ENCODE assay signal across 9 mouse cellular contexts in genomic region chr19:45013581-45014225, GRCm38 (mm10). TPM values are rescaled to one million over a fixed set of nuclear protein-coding genes. Genes with fewer than 3 reads are reported as not detected.
DNase-seq lines count a peak whose midpoint lies in the region; ATAC-seq and TF ChIP-seq lines count a peak whose summit lies in the region.
"Had no signal": no experiment of that assay in that cellular context is flagged by ENCODE, and none has a peak within 500 bp of the region (broad histone marks: within the 10 kb centered on the region; RNA-seq: fewer than 3 reads in every experiment).

No protein-coding gene starts in this region.

- H3K36me3 ChIP-seq in kidney, embryonic 14.5 days (ENCODE audit: control insufficient read depth, insufficient read depth, low read length), result peaks cover 39% of the 10 kb centered on the region
- peaks cover 44% of the 10 kb centered on the region for H3K36me3 ChIP-seq in G1E (replicated peaks)
- peaks cover 6% of the 10 kb centered on the region for H3K36me3 ChIP-seq in embryonic facial prominence, embryonic 11.5 days (replicated peaks; ENCODE audit: control insufficient read depth, insufficient read depth, low read depth, low read length)
- peaks cover 37% of the 10 kb centered on the region for H3K36me3 ChIP-seq in liver, embryonic 12.5 days

- ATAC-seq in kidney, embryonic 14.5 days (ENCODE audit: low FRiP score, low TSS enrichment), result no peak
- no peak for ATAC-seq in G1E (ENCODE audit: extremely low read depth, insufficient number of reproducible peaks, low FRiP score, poor library complexity, severe bottlenecking)
- ATAC-seq in embryonic facial prominence, embryonic 11.5 days (replicated peaks; ENCODE audit: insufficient number of reproducible peaks, low FRiP score, low TSS enrichment, low read depth), result no peak; the same call in 1 of the 2 replicates
- no peak for ATAC-seq in liver, embryonic 12.5 days

- peak overlapping the region; percentile 100; the same call in 1 of the 2 replicates for H3K27ac ChIP-seq in kidney, embryonic 14.5 days (ENCODE audit: low read depth, low read length)
- peak overlapping the region; percentile 97 for H3K27ac ChIP-seq in embryonic facial prominence, embryonic 11.5 days (replicated peaks; ENCODE audit: low read depth, low read length)
- H3K27ac ChIP-seq in liver, embryonic 12.5 days, result peak overlapping the region; percentile 79
- H3K27ac ChIP-seq: hindbrain, embryonic 14.5 days had no signal

- TF ChIP-seq CTCF in G1E (IDR thresholded peaks at IDR 0.05; ENCODE audit: low read depth, low read length), result no peak

- intact Hi-C loops in gastrocnemius, postnatal 14 days (cut with DNase I; ENCODE audit: low total_unique reads), result loop anchor here (2.0 kb wide), 1 partner anchor 17 kb away; no protein-coding TSS in a partner anchor

- H3K4me3 ChIP-seq in kidney, embryonic 14.5 days (ENCODE audit: low read length), result no peak overlapping the region
- peak overlapping the region; percentile 76; the same call in 1 of the 2 replicates for H3K4me3 ChIP-seq in G1E (ENCODE audit: low read depth, low read length)
- peak overlapping the region; percentile 3; the same call in 1 of the 2 replicates for H3K4me3 ChIP-seq in embryonic facial prominence, embryonic 11.5 days (ENCODE audit: low read depth, low read length)
- no peak overlapping the region for H3K4me3 ChIP-seq in liver, embryonic 12.5 days

- no peaks in the 10 kb centered on the region for H3K9me3 ChIP-seq in kidney, embryonic 14.5 days (ENCODE audit: control insufficient read depth, low read length)
- H3K9me3 ChIP-seq in G1E (replicated peaks), result no peaks in the 10 kb centered on the region
- no peaks in the 10 kb centered on the region for H3K9me3 ChIP-seq in embryonic facial prominence, embryonic 11.5 days (replicated peaks; ENCODE audit: control insufficient read depth, low read length)
- H3K9me3 ChIP-seq in liver, embryonic 12.5 days (replicated peaks), result no peaks in the 10 kb centered on the region

- DNase-seq in kidney, postnatal 36 days, result no peak
- no peak for DNase-seq in G1E (ENCODE audit: low spot score)
- peak; percentile 84 for DNase-seq in embryonic facial prominence, embryonic 11.5 days (ENCODE audit: low spot score)
- no peak for DNase-seq in gastrocnemius, postnatal 14 days
- no peak for DNase-seq in spleen, postnatal 36 days (ENCODE audit: low spot score in 2 of 2)
- DNase-seq: right cerebral cortex, postnatal 25 days had no signal

- 43% methylated on average over 6 of the region's 6 CpGs for WGBS in kidney, embryonic 14.5 days
- WGBS in embryonic facial prominence, embryonic 11.5 days, result 50% methylated on average over 6 of the region's 6 CpGs
- 41% methylated on average over 6 of the region's 6 CpGs for WGBS in liver, embryonic 12.5 days (ENCODE audit: insufficient replicate concordance)

- H3K4me2 ChIP-seq in kidney, embryonic 14.5 days (replicated peaks; ENCODE audit: low read depth, low read length), result no peak overlapping the region
- H3K4me2 ChIP-seq in embryonic facial prominence, embryonic 11.5 days (ENCODE audit: low read depth, low read length), result 0 out of 2 replicates have a peak overlapping the region, but pooled peaks have one; percentile 13
- H3K4me2 ChIP-seq in liver, embryonic 12.5 days, result peak overlapping the region; percentile 93; the same call in 1 of the 2 replicates
- H3K4me2 ChIP-seq: hindbrain, embryonic 14.5 days had no signal

- H3K9ac ChIP-seq in kidney, embryonic 14.5 days (ENCODE audit: low read depth, low read length), result no peak overlapping the region
- H3K9ac ChIP-seq in embryonic facial prominence, embryonic 11.5 days (replicated peaks; ENCODE audit: low read length), result no peak overlapping the region; the same call in 1 of the 2 replicates
- H3K9ac ChIP-seq in liver, embryonic 12.5 days, result no peak overlapping the region
- H3K9ac ChIP-seq: hindbrain, embryonic 14.5 days had no signal

- H3K27me3 ChIP-seq in kidney, embryonic 14.5 days (ENCODE audit: control insufficient read depth, insufficient read depth, low read length), result no peaks in the 10 kb centered on the region
- no peaks in the 10 kb centered on the region for H3K27me3 ChIP-seq in G1E (ENCODE audit: insufficient read depth, low read length)
- no peaks in the 10 kb centered on the region for H3K27me3 ChIP-seq in embryonic facial prominence, embryonic 11.5 days (ENCODE audit: control insufficient read depth, insufficient read depth, low read length)
- H3K27me3 ChIP-seq in liver, embryonic 12.5 days (replicated peaks), result peaks cover 3% of the 10 kb centered on the region; the same call in 1 of the 2 replicates

- peaks cover 29% of the 10 kb centered on the region for H3K4me1 ChIP-seq in kidney, embryonic 14.5 days (ENCODE audit: control insufficient read depth, insufficient read depth, low read length)
- peaks cover 61% of the 10 kb centered on the region for H3K4me1 ChIP-seq in G1E (ENCODE audit: insufficient read depth, low read depth, low read length)
- H3K4me1 ChIP-seq in embryonic facial prominence, embryonic 11.5 days (ENCODE audit: control insufficient read depth, insufficient read depth, low read length), result no peaks in the 10 kb centered on the region
- peaks cover 62% of the 10 kb centered on the region for H3K4me1 ChIP-seq in liver, embryonic 12.5 days

RNA-seq across cellular contexts. Expression of gene Lzts2, which starts 0.5 kb away (rescaled TPM):
- polyA plus RNA-seq in kidney, embryonic 14.5 days (2014; fragmentation: Nextera tagmentation; extraction: Ambion mirVana), result 59.1 and 68.2 TPM in 2 replicates
- total RNA-seq in G1E (2014; fragmentation: Nextera tagmentation), result 25.6 and 32.7 TPM in 2 replicates
- 21.7 and 28.5 TPM in 2 replicates for total RNA-seq in G1E (2017)
- polyA plus RNA-seq in G1E (2012), result 122 and 157 TPM in 2 replicates
- polyA plus RNA-seq in embryonic facial prominence, embryonic 11.5 days (2014; fragmentation: Nextera tagmentation; extraction: Ambion mirVana), result 53.2 and 57.8 TPM in 2 replicates
- polyA plus RNA-seq in liver, embryonic 12.5 days (2016; fragmentation: Nextera tagmentation; extraction: Ambion mirVana), result 18.3 and 19.6 TPM in 2 replicates
- total RNA-seq in gastrocnemius, postnatal 14 days (2021), result 10 to 100 TPM; 26.8 to 29.0 TPM

RNA-seq across cellular contexts. Expression of gene Mrpl43, which starts 7.5 kb away (rescaled TPM):
- polyA plus RNA-seq in kidney, embryonic 14.5 days (2014; fragmentation: Nextera tagmentation; extraction: Ambion mirVana), result 69.9 and 83.2 TPM in 2 replicates
- 35.6 and 41.8 TPM in 2 replicates for total RNA-seq in G1E (2014; fragmentation: Nextera tagmentation)
- 39.7 and 42.2 TPM in 2 replicates for total RNA-seq in G1E (2017)
- polyA plus RNA-seq in G1E (2012), result 91.6 and 94.7 TPM in 2 replicates
- 62.9 and 66.8 TPM in 2 replicates for polyA plus RNA-seq in embryonic facial prominence, embryonic 11.5 days (2014; fragmentation: Nextera tagmentation; extraction: Ambion mirVana)
- polyA plus RNA-seq in liver, embryonic 12.5 days (2016; fragmentation: Nextera tagmentation; extraction: Ambion mirVana), result 45.8 and 47.6 TPM in 2 replicates
- 10 to 100 TPM; 32.9 to 35.4 TPM for total RNA-seq in gastrocnemius, postnatal 14 days (2021)

RNA-seq across cellular contexts. Expression of gene Twnk, which starts 8.2 kb away (rescaled TPM):
- 19.6 and 19.9 TPM in 2 replicates for polyA plus RNA-seq in kidney, embryonic 14.5 days (2014; fragmentation: Nextera tagmentation; extraction: Ambion mirVana)
- 19.3 and 22.4 TPM in 2 replicates for total RNA-seq in G1E (2014; fragmentation: Nextera tagmentation)
- 20.4 and 22.0 TPM in 2 replicates for total RNA-seq in G1E (2017)
- 14.1 and 14.7 TPM in 2 replicates for polyA plus RNA-seq in G1E (2012)
- polyA plus RNA-seq in embryonic facial prominence, embryonic 11.5 days (2014; fragmentation: Nextera tagmentation; extraction: Ambion mirVana), result 18.0 and 19.7 TPM in 2 replicates
- polyA plus RNA-seq in liver, embryonic 12.5 days (2016; fragmentation: Nextera tagmentation; extraction: Ambion mirVana), result 18.5 and 20.9 TPM in 2 replicates
- total RNA-seq in gastrocnemius, postnatal 14 days (2021), result 10 to 100 TPM; 14.5 to 15.9 TPM

RNA-seq across cellular contexts. Expression of gene Sema4g, which starts 24.8 kb away (rescaled TPM):
- 7.0 and 7.2 TPM in 2 replicates for polyA plus RNA-seq in kidney, embryonic 14.5 days (2014; fragmentation: Nextera tagmentation; extraction: Ambion mirVana)
- total RNA-seq in G1E (2014; fragmentation: Nextera tagmentation), result 0.30 TPM in 1 of 2 replicates, not detected in the other
- total RNA-seq in G1E (2017), result 0.12 and 0.22 TPM in 2 replicates
- 0.11 and 0.13 TPM in 2 replicates for polyA plus RNA-seq in G1E (2012)
- polyA plus RNA-seq in embryonic facial prominence, embryonic 11.5 days (2014; fragmentation: Nextera tagmentation; extraction: Ambion mirVana), result 4.5 TPM in 2 replicates
- polyA plus RNA-seq in liver, embryonic 12.5 days (2016; fragmentation: Nextera tagmentation; extraction: Ambion mirVana), result 2.4 TPM in 2 replicates
- total RNA-seq in gastrocnemius, postnatal 14 days (2021), result 1 to 10 TPM in 1 of 2 experiments, under 1 TPM in 1; 0.73 to 1.3 TPM

RNA-seq across cellular contexts. Expression of gene Pdzd7, which starts 31.8 kb away (rescaled TPM):
- polyA plus RNA-seq in kidney, embryonic 14.5 days (2014; fragmentation: Nextera tagmentation; extraction: Ambion mirVana), result 1.3 and 1.4 TPM in 2 replicates
- total RNA-seq in G1E (2014; fragmentation: Nextera tagmentation) (not detected in 2 replicates), G1E (2017) (0.05 TPM in 1 of 2 replicates, not detected in the other)
- 0.02 and 0.04 TPM in 2 replicates for polyA plus RNA-seq in G1E (2012)
- 0.21 and 0.41 TPM in 2 replicates for polyA plus RNA-seq in embryonic facial prominence, embryonic 11.5 days (2014; fragmentation: Nextera tagmentation; extraction: Ambion mirVana)
- polyA plus RNA-seq in liver, embryonic 12.5 days (2016; fragmentation: Nextera tagmentation; extraction: Ambion mirVana), result not detected in 2 replicates
- 10 to 100 TPM in 1 of 2 experiments, 1 to 10 TPM in 1; 9.8 to 10.9 TPM for total RNA-seq in gastrocnemius, postnatal 14 days (2021)

Comparison
In these comparisons a context has a peak if more than half of its experiments do, and no peak if none do; other contexts are left out.
1. H3K4me3 ChIP-seq: peak in G1E (single experiment) and embryonic facial prominence, embryonic 11.5 days (single experiment); none in kidney, embryonic 14.5 days (single experiment) and liver, embryonic 12.5 days (single experiment).
2. Peak in every context shown above with its lines, with median percentiles within 50 percentile points of each other: H3K27ac ChIP-seq.